Mouse (Mus musculus) thymus, postnatal 36 days (tissue): ENCODE data around the gene Gpr37l1.
"Not testable (repeated sequence)": the region's sequence is repeated elsewhere in the genome, so short reads cannot be mapped to it uniquely, and the experiment has no call there.

Experiments used
- DNase-seq, 2 experiments: peaks; one replicate each; pipeline ENCODE4 v3.0.0; 2022; ENCODE audit warnings: mixed read lengths in 2 of 2

The Gpr37l1 gene

DNA sequence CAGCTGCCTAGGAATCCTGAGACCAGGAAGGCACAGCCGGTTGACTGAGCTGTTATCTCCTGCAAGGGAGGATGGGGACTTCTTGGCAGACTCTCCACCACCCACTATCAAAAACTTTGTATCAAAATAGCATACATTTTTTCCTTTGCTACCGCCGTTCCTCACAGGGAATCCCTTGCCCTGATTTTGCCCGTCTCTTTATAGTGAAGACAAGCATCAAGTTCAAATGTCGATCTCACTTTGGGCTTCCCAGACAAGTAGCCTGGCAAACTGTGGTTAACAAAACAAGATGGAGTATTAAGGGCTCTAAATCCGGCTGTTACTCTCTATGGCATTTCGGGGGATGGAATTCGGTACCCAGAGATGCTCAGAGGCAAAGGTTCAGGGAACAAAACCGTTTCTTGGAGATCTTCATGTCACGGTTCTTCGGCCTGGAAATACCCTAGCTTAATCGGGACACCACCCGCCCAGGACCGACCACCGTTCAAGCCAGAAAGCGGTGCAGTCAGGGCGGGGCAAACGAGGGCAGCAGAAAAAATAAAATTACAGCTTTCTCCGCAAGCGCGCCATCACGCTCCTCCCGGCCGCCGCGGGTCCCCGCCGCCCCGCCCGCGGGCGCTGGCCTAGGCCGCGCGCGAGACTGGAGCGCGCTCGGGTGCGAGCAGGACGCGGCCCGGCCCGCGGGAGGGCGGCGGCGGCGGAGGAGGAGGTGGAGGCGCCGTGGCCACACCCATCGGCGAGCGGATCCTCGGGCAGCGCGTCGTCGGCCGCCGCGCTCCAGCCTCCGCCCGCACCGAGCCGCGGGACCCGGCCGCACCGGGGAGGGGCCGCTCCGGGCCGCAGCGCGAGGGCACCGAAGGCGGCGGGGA is 21.2 kb downstream of the Gpr37l1 start, which contains the start of gene Arl8a:
Gene Arl8a (plus strand): TSS at position 748 of the 869 bp plus-strand sequence.
- peak; percentile 84 to 88 for DNase-seq

DNA sequence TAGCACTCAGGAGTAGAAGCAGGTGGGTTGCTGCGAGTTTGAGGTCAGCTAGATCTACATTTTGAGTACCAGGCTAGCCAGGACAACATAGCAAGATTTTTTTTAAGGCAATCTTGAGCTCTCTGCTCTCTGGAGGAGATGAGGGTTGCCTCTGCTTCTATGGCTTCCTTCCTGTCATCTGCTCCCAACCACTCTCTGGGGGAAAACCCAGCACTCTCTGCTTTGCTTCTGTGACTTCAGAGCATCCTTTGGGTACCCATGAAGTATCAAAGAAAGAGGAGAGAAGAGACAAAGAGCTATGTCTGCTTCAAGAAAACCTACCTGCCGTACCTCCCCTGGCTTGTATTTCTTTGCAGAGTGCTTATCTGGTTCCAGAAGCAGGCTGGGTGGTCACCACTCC is 23.5 kb downstream of the Gpr37l1 start:
- DNase-seq, result no peak

DNA sequence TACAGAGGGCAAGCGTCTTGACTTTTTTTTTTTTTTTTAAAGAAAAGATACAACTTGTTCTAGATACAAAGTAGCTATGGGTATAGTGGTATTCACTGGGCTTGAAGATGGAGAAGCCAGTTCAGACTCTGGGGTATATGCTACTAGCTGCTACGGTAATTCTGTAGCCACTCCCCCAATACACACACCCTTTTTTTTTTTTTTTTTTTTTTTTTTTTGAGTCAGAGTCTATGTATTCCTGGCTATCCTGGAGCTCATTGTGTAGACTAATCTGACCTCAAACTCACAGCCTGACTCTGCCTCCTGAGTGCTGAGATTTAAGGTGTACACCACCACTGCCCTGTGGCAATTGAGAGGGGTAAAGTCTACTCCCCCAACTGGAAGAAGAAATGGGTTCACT is 25.0 kb downstream of the Gpr37l1 start:
- no peak for DNase-seq

DNA sequence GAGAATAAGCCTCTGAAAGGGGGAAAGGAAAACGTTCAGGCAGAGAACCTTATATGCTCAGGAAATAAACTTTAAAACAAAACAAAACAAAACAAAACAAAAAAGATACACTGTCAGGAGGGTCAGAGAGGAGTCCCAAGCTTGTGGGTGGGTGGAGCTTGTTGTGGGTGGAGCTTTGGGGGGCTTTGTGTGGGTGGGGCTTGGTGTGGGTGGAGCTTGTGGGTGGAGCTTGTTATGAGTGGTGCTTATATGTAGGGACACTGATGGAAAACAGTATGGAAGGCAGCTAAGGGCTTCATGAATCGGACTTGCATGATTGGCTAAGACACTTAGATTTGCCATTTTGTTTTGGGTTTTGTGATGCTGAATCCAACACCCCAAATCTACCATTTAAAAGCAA is 27.6 kb downstream of the Gpr37l1 start:
- DNase-seq, result peak in 1 of 2 experiments; percentile 36

DNA sequence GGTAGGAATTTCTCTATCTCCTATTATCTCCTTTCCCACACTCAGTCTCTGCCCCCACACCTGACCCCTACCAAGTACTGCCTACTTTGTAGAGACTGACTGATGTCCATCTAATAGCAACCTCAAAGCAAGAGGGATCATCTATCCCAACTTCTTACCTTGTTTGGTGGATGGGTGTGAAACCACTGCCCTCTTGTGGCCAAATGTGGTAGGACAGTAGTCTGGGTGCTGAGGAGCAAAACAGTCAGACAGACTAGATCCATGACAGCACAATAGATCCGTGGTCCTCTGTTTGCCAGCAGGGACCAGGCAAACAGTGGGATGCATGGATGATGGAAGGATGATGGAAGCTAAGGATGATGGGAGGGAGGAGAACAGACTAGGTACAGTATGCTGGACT is 31.0 kb downstream of the Gpr37l1 start:
- DNase-seq, result peak; percentile 67 to 70

DNA sequence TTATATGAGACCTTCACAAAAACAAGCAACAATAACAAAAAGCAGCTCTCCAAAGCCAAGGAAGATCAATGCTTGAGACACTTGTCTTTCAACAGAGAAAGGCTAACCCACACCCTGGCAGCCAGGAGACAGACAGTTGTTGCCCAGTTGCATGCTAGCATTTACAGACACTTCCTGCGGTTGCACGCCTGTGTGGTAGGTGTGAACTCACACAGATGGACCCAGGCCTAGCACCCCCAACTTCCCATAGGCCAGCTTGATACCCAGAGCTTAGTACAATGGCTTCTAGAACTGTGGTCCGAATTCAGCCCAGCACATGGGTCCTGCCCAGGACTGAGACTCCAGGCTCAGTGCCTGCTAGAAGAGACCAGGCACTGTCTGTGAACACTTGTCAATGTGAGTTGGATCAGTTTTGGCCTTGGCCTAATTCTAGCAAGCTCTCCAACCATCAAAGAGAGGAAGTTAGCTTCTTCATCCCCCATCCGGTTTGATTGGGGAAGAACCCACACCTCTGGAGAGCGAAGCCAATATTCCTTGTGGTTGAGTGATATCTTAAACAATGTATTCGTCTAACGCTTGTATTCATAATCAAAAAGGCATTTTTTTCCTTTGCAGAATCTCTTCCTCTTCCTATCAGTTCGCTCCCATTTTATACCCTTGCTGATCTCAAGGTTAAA is 32.2 kb downstream of the Gpr37l1 start:
- no peak for DNase-seq

DNA sequence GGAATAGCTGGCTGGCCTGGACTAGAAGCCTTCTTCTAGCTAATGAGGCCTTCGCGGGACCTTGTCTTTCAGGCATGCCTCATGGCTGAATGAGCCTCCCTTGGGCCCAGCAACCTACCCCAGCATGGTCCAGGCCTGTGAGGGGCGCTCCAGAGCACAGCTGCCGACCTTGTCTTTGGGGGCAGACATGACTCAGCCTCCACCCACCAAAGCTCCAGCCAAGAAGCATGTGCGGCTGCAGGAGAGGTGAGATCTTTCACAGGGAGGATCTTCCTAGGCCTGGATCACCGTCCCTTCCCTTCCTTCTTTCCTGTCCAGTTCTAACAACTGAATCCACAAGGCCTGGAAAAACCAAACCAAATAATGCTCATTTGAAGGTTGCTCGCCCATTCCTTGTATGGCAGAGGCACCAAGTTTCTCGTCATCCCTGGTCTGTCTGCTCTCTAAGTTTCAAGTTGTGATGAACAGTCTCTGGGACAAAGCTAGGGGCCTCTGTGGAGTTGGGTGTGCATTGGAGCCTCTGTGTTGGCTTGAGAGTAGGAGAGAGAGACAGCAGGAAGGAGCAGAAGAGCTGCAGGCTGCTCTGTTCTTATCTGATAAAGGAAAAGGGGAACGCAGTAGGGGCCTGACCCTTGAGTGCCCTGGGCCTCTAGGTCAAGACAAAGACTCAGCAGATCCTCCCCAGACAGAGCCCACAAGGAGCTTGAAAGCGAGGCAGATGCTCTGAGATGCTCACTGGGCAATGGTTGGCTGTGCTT is 33.6 kb downstream of the Gpr37l1 start:
- peak; percentile 73 to 82 for DNase-seq

DNA sequence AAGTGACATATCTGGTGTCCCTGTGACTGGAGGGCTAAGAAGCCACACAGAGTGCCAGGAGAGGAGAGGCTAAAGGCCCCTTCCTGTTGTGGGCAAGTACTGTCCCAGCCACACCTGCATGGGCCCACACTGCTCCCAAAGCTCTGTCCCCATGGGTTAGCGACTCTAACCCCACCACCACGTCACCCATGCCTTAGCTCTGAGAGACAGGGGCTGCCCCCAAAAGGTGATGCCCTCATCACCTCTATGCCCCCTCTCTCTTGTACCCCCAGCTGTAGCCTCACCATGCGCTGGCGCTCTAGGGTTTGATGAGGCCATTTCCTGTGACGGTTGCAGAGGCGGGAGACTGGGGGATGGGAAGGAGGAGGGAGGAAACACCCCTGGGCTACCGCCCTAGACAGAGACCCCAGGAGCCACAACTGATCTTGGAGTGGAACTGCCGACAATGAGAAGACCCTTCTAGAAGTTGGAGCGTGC is 34.5 kb downstream of the Gpr37l1 start:
- peak; percentile 86 to 92 for DNase-seq

DNA sequence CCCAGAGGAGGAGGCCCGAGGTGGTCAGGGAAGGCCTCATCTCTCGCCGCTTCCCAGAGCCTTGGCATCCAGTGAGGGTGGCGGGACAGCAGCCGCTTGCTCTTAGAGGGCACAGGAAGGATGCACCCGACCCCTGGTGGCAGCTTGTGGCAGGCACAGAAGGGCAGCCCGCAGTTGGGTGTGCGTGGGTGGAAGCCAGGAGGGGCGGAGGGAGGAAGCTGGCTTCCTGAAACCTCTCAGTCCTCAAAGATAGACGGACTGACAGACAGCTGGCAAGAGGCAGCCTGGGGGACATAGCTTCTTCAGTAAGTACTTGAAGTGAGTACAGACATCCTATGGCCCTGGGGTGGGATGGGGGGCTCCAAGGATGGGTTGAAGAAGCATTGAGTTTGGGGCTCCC is 35.0 kb downstream of the Gpr37l1 start, which contains the start of gene Ptpn7:
Gene Ptpn7 (plus strand): TSS at position 228 of the 400 bp plus-strand sequence.
- peak; percentile 97 for DNase-seq

DNA sequence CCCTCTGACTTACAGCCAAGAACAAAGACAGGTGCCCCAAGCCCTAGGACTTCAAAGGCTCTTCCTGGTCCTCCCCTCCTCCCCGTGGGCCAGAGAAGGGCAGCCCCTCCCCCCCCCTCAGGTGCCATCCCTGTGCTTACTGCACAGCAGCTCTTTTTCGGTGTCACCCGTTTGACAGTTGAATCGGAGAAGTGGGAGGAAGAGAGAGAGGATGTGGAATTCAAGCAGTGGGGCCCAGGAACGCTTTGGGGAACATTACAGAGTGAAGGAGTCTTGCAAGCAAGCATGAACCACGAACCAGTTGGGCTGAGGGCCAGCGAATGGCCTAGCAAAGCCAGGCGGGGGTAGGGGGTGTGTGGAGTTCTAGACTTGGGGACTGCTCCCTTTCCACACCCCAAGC is 35.9 kb downstream of the Gpr37l1 start:
- DNase-seq, result peak; percentile 66 to 70

DNA sequence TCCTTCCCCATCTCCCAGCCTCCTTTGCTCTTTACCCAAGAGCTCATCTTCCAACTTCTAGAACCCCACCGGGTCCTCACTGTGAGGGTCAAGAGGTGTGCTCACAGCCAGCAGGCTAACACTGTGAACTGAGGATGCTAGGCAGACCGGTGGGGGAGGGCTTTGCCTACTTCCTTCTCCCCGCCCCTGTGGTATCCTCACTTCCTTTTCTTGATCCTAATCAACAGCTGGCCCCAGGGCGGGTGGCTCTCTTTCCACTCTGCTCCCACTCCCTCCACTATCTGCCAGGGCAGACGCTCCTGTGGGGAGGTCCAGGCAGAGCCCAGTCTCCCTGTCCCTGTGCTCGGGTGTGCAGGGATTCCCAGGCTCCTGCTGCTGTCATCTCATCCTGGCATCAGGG is 36.4 kb downstream of the Gpr37l1 start:
- peak; percentile 76 to 85 for DNase-seq

DNA sequence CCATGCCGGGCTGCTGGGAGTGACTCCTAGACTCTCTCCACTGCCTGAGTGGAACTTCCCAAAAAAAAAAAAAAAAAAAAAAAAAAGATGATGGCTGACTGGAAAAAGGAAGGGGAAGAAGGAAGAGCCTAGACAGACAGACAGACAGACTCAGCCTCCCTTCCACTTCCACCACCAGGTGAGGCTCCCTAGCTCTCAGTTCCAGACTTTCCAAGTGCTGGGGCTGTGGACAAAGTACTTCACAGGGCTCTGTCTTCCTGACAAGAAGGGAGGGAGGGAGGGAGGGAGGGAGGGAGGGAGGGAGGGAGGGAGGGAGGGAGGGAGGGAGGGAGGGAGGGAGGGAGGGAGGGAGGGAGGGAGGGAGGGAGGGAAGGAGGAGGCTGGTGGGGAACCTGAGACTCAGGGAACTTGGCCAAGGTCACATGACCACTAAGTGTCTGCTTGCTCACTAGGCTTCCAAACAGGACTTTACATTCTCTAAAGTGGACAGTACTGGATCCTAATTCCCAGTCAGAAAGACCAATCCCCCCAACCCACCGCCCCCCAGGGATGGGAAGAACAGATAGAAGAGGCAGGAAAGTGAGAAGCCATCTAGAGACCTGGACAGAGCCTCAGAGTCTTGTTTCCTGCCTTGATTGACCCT is 37.0 kb downstream of the Gpr37l1 start:
- no peak for DNase-seq

DNA sequence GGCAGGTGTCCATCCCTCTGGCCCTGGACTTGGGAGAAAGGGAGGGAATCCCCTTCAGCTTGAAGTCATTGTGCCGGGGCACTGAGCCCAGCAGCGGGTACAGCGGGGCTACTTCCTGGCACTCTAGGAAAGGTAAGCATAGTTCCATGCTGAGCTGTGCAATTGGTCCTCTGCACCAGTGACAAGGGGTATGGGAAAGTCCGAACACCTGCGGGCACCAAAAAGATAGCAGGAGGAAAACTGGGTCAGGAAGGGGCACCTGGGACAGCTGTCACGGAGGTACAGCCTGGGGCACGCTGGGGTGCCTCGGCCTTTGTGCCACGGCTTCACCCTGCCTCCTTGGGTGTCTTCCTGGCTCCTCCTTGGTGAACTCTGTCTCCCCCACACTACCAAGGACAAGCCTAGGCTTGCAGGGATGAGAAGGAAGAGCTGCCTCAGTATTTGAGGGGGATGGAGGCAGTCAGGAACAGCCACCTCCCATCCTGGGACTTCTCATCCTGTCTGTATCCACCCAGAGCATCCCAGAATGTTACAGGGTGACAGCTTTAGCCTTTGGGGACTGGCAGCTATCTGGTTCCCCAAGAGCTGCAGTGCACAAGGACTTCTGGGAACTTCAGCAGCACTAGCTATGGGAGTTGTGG is 37.8 kb downstream of the Gpr37l1 start:
- peak; percentile 49 to 64 for DNase-seq

DNA sequence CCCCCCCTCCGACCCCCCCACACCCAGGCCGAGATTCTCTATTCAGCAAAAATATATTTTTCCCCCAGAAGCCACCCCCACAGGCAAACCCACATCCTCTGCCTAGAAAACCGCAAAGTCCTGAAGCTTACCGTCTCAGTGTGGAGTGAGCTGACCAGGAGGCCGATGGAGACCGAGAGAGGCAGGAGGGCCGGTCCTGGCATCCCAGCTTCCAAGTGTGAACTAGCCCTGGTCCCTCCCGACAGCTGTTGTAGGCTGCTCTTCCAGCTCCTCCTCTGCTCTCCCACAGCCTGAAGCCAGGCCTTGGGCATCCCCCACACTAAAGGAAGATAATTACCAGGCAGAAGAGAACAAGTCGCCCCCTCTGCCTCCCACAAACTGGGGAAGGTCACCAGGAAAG is 38.5 kb downstream of the Gpr37l1 start:
- DNase-seq, result peak; percentile 57

DNA sequence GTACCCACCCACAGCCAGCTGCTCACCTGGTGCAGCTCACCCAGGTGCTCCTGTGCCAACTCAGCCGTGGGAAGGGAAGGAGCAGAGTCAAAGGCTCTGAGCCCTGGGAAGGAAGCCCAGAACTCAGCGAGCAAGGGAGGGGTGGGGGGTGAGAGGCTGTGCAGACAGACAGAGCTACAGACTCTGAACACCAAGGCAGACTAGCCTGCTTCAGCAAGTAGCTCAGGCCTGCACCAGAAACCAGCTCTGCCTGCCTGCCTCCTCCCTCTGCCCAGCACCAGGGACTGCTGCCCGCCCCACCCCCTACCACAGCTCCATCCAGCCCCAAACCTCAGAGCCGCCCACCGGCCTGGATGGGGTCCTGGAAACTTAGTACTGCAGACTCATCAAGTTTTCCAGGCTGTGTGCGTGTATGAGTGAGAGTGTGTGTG is 39.5 kb downstream of the Gpr37l1 start:
- DNase-seq, result peak; percentile 40 to 71

DNA sequence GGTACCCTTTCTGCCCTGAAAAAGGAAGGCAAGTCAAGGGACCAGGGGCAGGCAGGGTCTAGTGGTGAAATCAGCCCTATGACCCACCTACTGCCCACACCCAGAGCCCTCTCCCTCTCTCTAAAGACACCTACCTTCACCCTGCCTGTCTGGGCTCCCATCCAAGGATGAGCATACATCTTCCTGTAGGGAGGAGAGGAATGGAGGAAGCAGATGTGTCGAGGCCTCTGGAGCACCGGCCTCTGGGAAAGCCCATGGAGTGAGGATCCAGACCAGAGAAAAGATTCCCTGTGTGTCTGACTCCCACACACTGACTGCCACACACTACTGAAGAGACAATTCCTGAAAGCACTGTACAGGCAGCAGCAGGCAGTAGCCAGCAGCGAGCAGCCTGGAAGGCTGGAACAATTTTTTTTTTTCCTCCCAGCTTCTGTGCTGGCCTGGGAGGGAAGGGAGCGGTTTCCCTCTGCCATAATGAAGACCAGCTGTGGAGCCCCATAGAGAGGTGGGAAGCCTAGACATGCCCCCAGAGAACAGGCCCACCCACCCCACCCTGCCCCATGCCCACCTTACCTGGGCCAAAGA is 40.9 kb downstream of the Gpr37l1 start:
- DNase-seq, result no peak

DNA sequence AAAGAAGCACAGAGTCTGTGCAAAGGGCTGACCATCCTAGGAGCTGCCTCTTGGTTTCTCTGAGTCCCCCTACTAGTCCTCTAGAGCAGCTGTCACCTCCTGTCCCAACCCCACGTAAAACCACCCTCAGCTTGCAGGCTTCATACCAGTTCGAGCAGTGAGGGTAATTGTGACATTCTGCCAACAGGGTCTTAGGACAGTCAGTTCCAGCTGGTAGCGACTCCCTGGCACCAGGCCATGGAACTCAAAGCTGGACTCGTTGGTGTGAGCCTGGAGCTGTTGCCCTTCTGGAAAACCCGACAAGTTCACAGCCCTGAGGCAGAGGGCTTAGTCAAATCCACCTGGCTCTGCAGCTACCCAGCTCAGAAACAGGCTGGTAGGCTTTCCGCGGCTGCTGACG is 41.5 kb downstream of the Gpr37l1 start:
- no peak for DNase-seq

DNA sequence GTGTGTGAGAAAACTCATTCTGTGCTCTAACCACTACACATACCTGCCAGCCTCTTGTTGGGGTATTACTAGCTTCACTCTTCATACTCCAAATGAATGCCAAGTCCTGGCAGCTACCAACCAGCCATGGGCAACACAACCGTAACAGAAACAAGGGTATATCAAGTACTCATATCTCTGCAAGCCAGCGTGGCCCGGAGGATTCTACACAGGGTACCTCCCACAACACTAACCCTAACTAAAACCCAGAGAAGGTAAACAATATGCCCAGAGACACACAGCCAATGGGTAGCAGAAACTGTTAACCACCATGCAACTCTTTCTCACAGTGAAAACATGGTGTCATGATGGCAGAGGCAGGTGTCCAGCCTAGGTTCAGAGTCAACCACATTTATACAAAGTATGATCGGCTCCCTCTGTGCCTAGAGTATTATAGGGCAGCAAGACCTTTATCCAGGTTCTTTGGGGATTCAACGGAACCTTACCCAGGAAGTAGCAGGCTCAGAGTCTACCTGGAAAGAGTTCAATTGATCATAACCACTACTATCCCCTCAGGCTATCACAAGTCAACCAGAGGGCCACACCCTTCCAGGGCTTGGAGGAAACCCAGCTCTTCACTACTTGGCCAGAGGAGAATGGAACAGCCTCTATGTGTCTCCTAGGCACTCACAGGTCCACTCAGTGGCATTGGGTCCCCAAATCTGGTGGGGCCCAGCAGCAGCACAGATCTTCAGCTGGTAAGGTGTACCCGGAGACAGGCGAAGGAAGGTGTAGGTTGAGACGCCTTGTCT is 42.7 kb downstream of the Gpr37l1 start:
- no peak for DNase-seq

DNA sequence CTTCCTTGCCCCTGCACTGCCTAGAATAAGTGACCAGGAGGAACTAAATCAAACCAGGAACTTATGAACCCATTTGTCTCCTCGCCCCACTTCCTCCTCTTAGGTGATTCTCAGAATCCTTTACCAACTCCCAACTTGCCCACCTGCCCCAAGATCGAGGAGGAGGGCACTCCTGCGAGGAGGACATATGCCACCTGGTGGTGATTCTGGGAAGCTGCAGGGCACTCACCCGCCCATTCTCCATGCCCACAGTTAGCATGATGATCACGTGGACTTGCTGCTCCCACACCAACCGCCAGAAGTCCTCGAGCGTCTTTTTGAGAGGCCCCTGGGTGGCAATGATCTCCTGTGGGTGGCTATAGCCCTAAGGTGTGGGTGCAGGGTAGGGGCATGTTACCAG is 54.8 kb downstream of the Gpr37l1 start:
- DNase-seq, result peak; percentile 62 to 65

DNA sequence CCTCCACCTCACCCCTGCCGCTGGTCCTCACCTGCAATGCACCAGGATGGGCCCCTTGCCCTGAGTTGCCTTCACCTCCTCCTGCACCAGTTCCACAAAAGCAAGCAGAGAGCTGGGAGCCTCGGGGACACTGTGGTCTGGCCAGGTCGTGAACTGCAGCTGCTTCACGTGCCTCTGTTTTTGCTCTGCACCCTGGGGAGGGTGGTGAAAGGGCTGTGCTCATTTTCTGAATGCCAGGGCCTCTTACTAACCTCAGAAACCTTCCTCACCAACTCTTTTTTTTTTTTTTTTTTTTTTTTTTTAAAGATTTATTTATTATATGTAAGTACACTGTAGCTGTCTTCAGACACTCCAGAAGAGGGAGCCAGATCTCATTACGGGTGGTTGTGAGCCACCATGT is 56.2 kb downstream of the Gpr37l1 start:
- not testable (repeated sequence) for DNase-seq
